Mouse (Mus musculus): ENCODE measurements around the gene Pnpla6. TPM values are rescaled to one million over a fixed set of nuclear protein-coding genes. Genes with fewer than 3 reads are reported as not detected.

Gene Pnpla6
- polyA plus RNA-seq, 1 experiment from 2014 or later = 17.4 TPM

Other genes starting within 250 kb of the Pnpla6 start
- gene Insr, start 235.8 kb upstream of the Pnpla6 start, polyA plus RNA-seq (2014; fragmentation: Nextera tagmentation; extraction: Ambion mirVana) = 41.1 and 49.3 TPM in 2 replicates
- not detected in 2 replicates for gene A430078G23Rik, start 162.0 kb upstream of the Pnpla6 start, polyA plus RNA-seq (2014; fragmentation: Nextera tagmentation; extraction: Ambion mirVana)
- 9.2 and 10.9 TPM in 2 replicates for gene Arhgef18, start 122.4 kb upstream of the Pnpla6 start, polyA plus RNA-seq (2014; fragmentation: Nextera tagmentation; extraction: Ambion mirVana)
- 2.4 and 3.1 TPM in 2 replicates for gene Pex11g, start 47.7 kb upstream of the Pnpla6 start, polyA plus RNA-seq (2014; fragmentation: Nextera tagmentation; extraction: Ambion mirVana)
- not detected in 2 replicates for gene Tex45, start 44.5 kb upstream of the Pnpla6 start, polyA plus RNA-seq (2014; fragmentation: Nextera tagmentation; extraction: Ambion mirVana)
- 31.2 and 39.3 TPM in 2 replicates for gene Zfp358, start 22.2 kb upstream of the Pnpla6 start, polyA plus RNA-seq (2014; fragmentation: Nextera tagmentation; extraction: Ambion mirVana)
- 36.8 and 49.5 TPM in 2 replicates for gene Mcoln1, start 14.9 kb upstream of the Pnpla6 start, polyA plus RNA-seq (2014; fragmentation: Nextera tagmentation; extraction: Ambion mirVana)
- gene C330021F23Rik, start 52.6 kb downstream of the Pnpla6 start, polyA plus RNA-seq (2014; fragmentation: Nextera tagmentation; extraction: Ambion mirVana) = 3.2 and 3.9 TPM in 2 replicates
- 13.3 and 15.3 TPM in 2 replicates for gene Camsap3, start 71.9 kb downstream of the Pnpla6 start, polyA plus RNA-seq (2014; fragmentation: Nextera tagmentation; extraction: Ambion mirVana)
- 47.5 and 58.1 TPM in 2 replicates for gene Xab2, start 105.9 kb downstream of the Pnpla6 start, polyA plus RNA-seq (2014; fragmentation: Nextera tagmentation; extraction: Ambion mirVana)
- gene Pet100, start 106.2 kb downstream of the Pnpla6 start, polyA plus RNA-seq (2014; fragmentation: Nextera tagmentation; extraction: Ambion mirVana) = 96.3 and 102 TPM in 2 replicates
- 0.31 and 0.33 TPM in 2 replicates for gene Pcp2, start 110.2 kb downstream of the Pnpla6 start, polyA plus RNA-seq (2014; fragmentation: Nextera tagmentation; extraction: Ambion mirVana)
- 23.6 and 24.9 TPM in 2 replicates for gene Stxbp2, start 115.6 kb downstream of the Pnpla6 start, polyA plus RNA-seq (2014; fragmentation: Nextera tagmentation; extraction: Ambion mirVana)
- gene Retn, start 140.4 kb downstream of the Pnpla6 start, polyA plus RNA-seq (2014; fragmentation: Nextera tagmentation; extraction: Ambion mirVana) = 0.18 TPM in 1 of 2 replicates, not detected in the other
- 0.19 TPM in 1 of 2 replicates, not detected in the other for gene Mcemp1, start 150.4 kb downstream of the Pnpla6 start, polyA plus RNA-seq (2014; fragmentation: Nextera tagmentation; extraction: Ambion mirVana)
- gene Fcor, start 157.0 kb downstream of the Pnpla6 start, polyA plus RNA-seq (2014; fragmentation: Nextera tagmentation; extraction: Ambion mirVana) = 7.2 and 8.1 TPM in 2 replicates
- gene Trappc5, start 160.9 kb downstream of the Pnpla6 start, polyA plus RNA-seq (2014; fragmentation: Nextera tagmentation; extraction: Ambion mirVana) = 34.2 and 40.8 TPM in 2 replicates
- 0.15 and 0.49 TPM in 2 replicates for gene Fcer2a, start 178.8 kb downstream of the Pnpla6 start, polyA plus RNA-seq (2014; fragmentation: Nextera tagmentation; extraction: Ambion mirVana)
- gene Clec4g, start 205.3 kb downstream of the Pnpla6 start, polyA plus RNA-seq (2014; fragmentation: Nextera tagmentation; extraction: Ambion mirVana) = 0.39 TPM in 1 of 2 replicates, not detected in the other
- not detected in 2 replicates for gene Cd209a, start 233.6 kb downstream of the Pnpla6 start, polyA plus RNA-seq (2014; fragmentation: Nextera tagmentation; extraction: Ambion mirVana)

All from hindbrain, embryonic 11.5 days (tissue).